Mouse (Mus musculus) erythroblast, embryonic 14.5 days (primary cell): ENCODE data around the gene Defb45.

Experiments
- GATA1 ChIP-seq: IDR thresholded peaks from 2 replicates; pipeline ENCODE4 v1.6.1; 2012; ENCODE audit warnings: low read length, inconsistent platforms, mixed read lengths
- TAL1 ChIP-seq: IDR thresholded peaks from 3 replicates; pipeline ENCODE4 v1.6.1; 2012; ENCODE audit warnings: low read length, inconsistent platforms, mixed read lengths

GRCm38 (mm10) chr2:152580107-152580506 is 19.1 kb downstream of the Defb45 start, which contains the start of gene Defb19:
- no peak for TF ChIP-seq GATA1
- no peak for TF ChIP-seq TAL1
